Mouse (Mus musculus) embryonic facial prominence, embryonic 10.5 days (tissue): Measurements from ENCODE around the gene Trim41. TPM values are rescaled to one million over a fixed set of nuclear protein-coding genes. Genes with fewer than 3 reads are reported as not detected.
A peak's percentile ranks its signal among the peaks of the same experiment; 100 is the strongest.

Experiments
- DNase-seq: peaks from one replicate; pipeline ENCODE4 v3.0.0-alpha.2; 2017; ENCODE audit warnings: low spot score
- H3K27ac ChIP-seq: fragments of 300-500 bp; sonication (generic); replicated peaks from 2 replicates; pipeline ENCODE4 v1.5.1; 2016; ENCODE audit warnings: mild to moderate bottlenecking
- H3K27me3 ChIP-seq: fragments of 300-500 bp; sonication (generic); replicated peaks from 2 replicates; pipeline ENCODE4 v1.6.1; 2016; ENCODE audit warnings: low read depth, mild to moderate bottlenecking; ENCODE audit not compliant: poor library complexity, severe bottlenecking
- H3K36me3 ChIP-seq: fragments of 300-500 bp; sonication (generic); replicated peaks from 2 replicates; pipeline ENCODE4 v1.6.1; 2016; ENCODE audit warnings: mild to moderate bottlenecking, moderate library complexity
- H3K4me1 ChIP-seq: fragments of 300-500 bp; sonication (generic); 2 replicates; pipeline ENCODE4 v1.6.1; 2016
- H3K4me3 ChIP-seq: fragments of 300-500 bp; sonication (generic); 2 replicates; pipeline ENCODE4 v1.5.1; 2016; ENCODE audit warnings: mild to moderate bottlenecking, moderate library complexity
- H3K9me3 ChIP-seq: fragments of 300-500 bp; sonication (generic); 2 replicates; pipeline ENCODE4 v1.6.1; 2016; ENCODE audit warnings: mild to moderate bottlenecking
- WGBS: fragments of 180-500 bp; shearing (Covaris S2); methylation state at CpG from one replicate; pipeline ENCODE4 v1.1.7; 2016; 5-methylcytosine and 5-hydroxymethylcytosine counted together
- polyA plus RNA-seq: library from polyadenylated mRNA; unstranded; fragments of >200 nt; fragmentation: Nextera tagmentation; extraction: Ambion mirVana; gene quantifications from 2 replicates; pipeline ENCODE4 v1.2.1, GENCODE M21; 2016

The Trim41 gene
- polyA plus RNA-seq, 1 experiment from 2014 or later: 4.6 TPM

DNA sequence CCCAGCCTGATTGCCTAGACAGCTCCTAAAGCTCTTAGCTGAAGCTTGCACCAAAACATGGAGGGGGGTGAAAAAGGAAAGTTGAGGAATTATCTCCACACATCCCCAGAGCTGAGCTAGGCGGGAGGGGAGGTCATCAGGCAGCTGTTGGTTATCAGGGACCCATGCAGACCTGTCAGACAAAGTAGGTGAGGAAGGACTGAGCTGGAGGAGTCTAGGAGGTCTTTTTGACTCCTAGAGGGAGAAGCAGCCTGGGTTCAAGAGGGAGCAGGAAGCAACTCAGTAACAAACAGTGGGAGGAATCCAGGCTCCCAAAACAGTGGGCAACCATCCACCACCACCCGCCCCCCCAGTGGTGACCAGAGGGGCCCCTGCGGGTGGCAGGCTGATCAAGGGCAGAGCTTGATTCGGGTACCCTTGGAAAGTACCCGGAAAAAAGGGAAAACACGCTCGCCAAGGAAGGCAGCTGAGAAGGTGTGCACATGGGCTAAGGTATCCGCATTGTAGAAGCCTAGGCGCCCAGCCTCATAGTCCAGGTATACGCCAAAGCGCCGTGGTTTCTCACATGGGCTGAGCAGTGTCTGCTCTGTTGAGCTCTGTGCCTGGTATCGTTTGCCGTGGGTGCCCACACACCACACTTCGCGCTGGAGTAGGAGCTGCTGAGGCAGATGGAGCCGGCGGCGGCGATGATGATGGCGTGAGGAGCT, 10.1 kb downstream of the Trim41 start:
- Histone ChIP-seq H3K9me3 (no peaks in the 10 kb centered on the region), H3K27me3 (no peaks in the 10 kb centered on the region), H3K36me3 (peaks cover 100% of the 10 kb centered on the region), H3K27ac (no peak overlapping the region), H3K4me3 (no peak overlapping the region), H3K4me1 (peaks cover 14% of the 10 kb centered on the region)
- 61% methylated on average over 21 of the region's 21 CpGs for WGBS
- DNase-seq: peak; percentile 39

DNA sequence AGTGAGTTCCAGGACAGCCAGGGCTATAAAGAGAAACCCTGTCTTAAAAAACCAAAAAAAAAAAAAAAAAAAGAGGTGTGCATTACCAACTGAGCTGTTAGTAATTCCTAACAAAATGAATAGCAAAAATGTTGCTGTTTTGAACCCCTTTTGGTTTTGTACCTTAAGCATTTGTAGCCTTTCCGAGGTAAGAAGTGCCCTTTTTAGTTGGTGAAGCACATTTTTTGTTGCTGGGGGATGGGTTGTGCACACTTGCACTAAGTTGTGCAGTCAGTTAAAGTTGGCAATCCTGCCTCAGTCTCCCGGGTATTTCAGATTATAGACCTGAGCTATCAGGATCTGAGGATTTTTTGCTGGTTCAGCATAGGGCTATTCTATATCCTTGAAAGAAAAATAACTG, 12.2 kb downstream of the Trim41 start:
- Histone ChIP-seq H3K27me3 (no peaks in the 10 kb centered on the region), H3K4me1 (peaks cover 23% of the 10 kb centered on the region), H3K36me3 (peaks cover 90% of the 10 kb centered on the region), H3K4me3 (no peak overlapping the region), H3K27ac (no peak overlapping the region), H3K9me3 (no peaks in the 10 kb centered on the region)
- WGBS: 85% methylated on average over 2 of the region's 2 CpGs
- DNase-seq: no peak

DNA sequence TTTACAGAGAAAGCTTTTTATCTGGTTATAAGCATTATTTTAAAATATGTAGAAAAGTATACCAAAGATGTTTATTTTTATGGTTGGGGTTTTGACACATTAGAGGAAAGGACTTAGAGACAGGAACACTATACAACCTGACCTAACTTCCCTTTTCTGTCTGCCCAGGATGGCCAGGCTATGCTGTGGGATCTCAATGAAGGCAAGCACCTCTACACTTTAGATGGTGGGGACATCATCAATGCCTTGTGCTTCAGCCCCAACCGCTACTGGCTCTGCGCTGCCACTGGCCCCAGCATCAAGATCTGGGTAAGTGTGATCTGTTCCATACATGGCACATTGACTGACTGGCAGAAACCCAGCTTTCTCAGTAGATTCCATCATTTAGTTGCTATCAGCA, 13.2 kb downstream of the Trim41 start:
- peaks cover 24% of the 10 kb centered on the region for H3K4me1 ChIP-seq
- H3K9me3 ChIP-seq: no peaks in the 10 kb centered on the region
- H3K36me3 ChIP-seq: peaks cover 80% of the 10 kb centered on the region
- WGBS: 96% methylated on average over 2 of the region's 2 CpGs
- no peak for DNase-seq
- H3K4me3 ChIP-seq: no peak overlapping the region
- H3K27ac ChIP-seq: no peak overlapping the region
- no peaks in the 10 kb centered on the region for H3K27me3 ChIP-seq

GRCm38 (mm10) chr11:48801831-48802772, 15.1 kb downstream of the Trim41 start:
- no peaks in the 10 kb centered on the region for H3K27me3 ChIP-seq
- 0 out of 2 replicates have a peak overlapping the region, but pooled peaks have one; percentile 96 for H3K27ac ChIP-seq
- no peaks in the 10 kb centered on the region for H3K9me3 ChIP-seq
- H3K36me3 ChIP-seq: peaks cover 62% of the 10 kb centered on the region
- no peak for DNase-seq
- H3K4me1 ChIP-seq: peaks cover 35% of the 10 kb centered on the region
- H3K4me3 ChIP-seq: peak overlapping the region; percentile 90
- WGBS: 81% methylated on average over 17 of the region's 17 CpGs

DNA sequence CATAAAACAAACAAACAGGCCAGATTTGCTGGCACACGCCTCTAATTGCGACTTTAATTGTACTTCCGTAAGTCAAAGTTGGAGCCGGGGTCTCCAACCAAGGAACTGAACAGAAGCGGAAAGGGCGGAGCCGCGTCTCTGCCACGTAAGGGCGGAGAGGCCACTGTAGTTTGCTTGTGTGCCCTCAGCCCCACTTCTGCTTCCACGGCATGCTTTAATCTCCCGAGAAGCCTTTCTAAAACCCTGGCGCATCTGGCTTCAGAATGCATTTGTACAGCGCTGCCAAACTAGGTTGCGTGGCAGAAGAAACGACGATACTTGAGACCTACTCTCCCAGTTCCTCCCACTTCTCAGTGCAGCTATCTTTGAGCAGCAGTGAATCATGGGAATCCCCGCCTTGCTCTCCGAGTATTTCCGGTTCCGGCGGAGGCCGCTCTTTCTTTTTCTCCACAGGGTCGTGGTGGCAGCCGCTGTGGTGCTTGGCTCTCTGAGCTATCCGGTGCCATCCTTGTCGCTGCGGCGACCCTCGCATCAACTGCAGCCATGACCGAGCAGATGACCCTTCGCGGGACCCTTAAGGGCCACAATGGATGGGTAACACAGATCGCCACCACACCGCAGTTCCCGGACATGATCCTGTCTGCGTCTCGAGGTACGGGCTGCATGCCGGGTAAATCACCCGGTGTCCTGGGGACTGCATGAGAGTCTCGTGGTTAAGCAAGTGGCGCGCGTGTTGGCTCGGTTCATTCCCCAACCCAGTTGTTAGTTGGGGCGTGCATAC, 17.0 kb downstream of the Trim41 start, which contains the start of gene Rack1:
TSS of gene Rack1 (plus strand) at position 412 of the 781 bp plus-strand sequence.
- H3K27me3 ChIP-seq: no peaks in the 10 kb centered on the region
- H3K4me3 ChIP-seq: peak within 1 kb of the TSS; percentile 90
- H3K36me3 ChIP-seq: peaks cover 42% of the 10 kb centered on the region
- H3K9me3 ChIP-seq: no peaks in the 10 kb centered on the region
- peak within 1 kb of the TSS; percentile 96 for H3K27ac ChIP-seq
- peaks cover 35% of the 10 kb centered on the region for H3K4me1 ChIP-seq
- under 1% methylated on average over 47 of the region's 47 CpGs for WGBS
- peak; percentile 91 for DNase-seq

DNA sequence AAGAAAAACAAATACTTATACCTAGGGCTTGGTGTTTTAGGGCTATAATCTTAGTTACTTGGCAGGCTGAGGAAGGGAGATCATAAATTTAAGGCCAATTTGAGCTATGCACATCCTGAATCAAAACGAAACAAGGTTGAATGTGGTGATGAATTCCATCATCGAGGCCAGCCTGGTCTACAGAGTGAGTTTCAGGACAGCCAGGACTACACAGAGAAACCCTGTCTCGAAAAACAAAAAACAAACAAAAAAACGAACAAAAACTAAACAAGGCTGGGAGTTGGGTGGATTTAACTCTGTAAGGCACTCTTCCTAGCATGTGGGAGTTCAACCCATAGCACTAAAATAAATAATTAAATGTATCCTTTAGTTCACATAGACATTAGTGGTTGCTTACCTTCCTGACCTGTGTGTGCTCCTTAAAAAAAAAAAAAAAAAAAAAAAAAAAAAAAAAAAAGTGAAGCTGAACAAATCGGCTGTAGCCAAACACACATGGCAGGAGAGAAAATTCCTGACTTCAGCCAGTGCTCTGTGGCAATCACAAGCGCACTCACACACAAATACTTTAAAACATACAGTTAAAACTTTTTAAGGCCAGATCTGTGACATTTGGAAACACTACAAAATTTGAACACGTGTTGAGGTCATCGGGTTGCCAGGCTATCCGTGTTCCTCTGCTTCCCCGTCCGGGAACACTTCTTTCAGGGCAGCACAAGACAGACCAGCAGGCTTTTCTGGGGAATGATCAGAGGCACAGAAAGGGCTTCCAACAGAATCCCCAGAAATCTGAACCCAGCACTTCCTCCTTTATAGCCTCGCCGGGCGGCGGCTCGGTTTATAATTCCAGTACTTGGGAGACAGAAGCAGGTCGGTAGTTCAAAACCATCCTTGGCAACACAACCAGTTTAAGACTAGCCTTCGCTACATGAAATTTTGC, 17.9 kb downstream of the Trim41 start:
- 10% methylated on average over 18 of the region's 18 CpGs for WGBS
- peaks cover 35% of the 10 kb centered on the region for H3K4me1 ChIP-seq
- no peaks in the 10 kb centered on the region for H3K9me3 ChIP-seq
- H3K36me3 ChIP-seq: peaks cover 33% of the 10 kb centered on the region
- no peaks in the 10 kb centered on the region for H3K27me3 ChIP-seq
- peak overlapping the region; percentile 90 for H3K4me3 ChIP-seq
- peak overlapping the region; percentile 96 for H3K27ac ChIP-seq
- DNase-seq: no peak

- DNase-seq: no peak
- Histone ChIP-seq H3K27ac (no peak overlapping the region), H3K4me3 (peak overlapping the region; percentile 90; the same call in 1 of the 2 replicates), H3K9me3 (no peaks in the 10 kb centered on the region), H3K27me3 (no peaks in the 10 kb centered on the region), H3K36me3 (peaks cover 24% of the 10 kb centered on the region), H3K4me1 (peaks cover 35% of the 10 kb centered on the region)
- 88% methylated on average over 7 of the region's 7 CpGs for WGBS
These were observed 18.8 kb downstream of the Trim41 start for GRCm38 (mm10) chr11:48798308-48798707.

DNA sequence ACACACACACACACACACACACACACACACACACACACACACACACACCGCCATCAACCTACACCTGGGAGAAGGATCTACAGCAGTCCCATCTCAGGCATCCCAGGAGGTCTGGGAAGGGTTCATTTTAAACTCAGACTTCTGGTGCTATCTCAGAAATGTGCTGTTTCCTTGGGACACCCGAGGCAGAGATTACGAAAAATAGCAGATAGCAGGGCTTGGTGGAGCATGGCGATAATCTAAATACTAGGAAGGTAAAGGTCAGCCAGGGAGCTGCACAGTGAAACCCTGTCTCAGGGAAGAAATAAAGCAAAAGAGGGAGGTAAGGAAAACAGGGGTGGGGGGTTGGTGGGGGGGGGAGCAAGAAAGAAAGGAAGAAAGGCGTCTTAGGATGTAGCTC, 19.9 kb downstream of the Trim41 start:
- H3K4me1 ChIP-seq: peaks cover 24% of the 10 kb centered on the region
- peaks cover 13% of the 10 kb centered on the region for H3K36me3 ChIP-seq
- H3K9me3 ChIP-seq: no peaks in the 10 kb centered on the region
- H3K27ac ChIP-seq: no peak overlapping the region
- no peak overlapping the region for H3K4me3 ChIP-seq
- no peaks in the 10 kb centered on the region for H3K27me3 ChIP-seq
- no peak for DNase-seq
- 92% methylated on average over 5 of the region's 5 CpGs for WGBS

DNA sequence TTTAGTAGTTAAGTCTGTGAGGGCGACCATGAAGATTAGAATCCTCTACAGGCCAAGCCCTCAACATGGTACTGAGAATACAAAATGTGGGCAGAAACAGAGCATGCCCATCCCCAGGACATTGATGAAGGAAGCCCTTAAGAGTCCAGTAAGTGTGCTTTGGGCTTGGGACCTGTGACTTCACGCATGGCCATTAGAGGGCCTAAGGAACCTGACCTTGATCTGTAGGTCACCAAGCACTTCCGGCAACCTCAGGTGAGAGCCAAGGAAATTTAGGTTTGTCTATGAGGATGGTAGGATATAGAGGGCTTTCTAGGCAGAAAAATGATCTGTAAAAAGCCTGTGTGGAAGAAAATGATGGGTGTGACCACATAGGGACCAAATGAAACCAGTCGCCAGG, 20.9 kb downstream of the Trim41 start:
- H3K4me3 ChIP-seq: no peak overlapping the region
- WGBS: 79% methylated on average over 4 of the region's 4 CpGs
- H3K27me3 ChIP-seq: no peaks in the 10 kb centered on the region
- H3K27ac ChIP-seq: no peak overlapping the region
- peaks cover 15% of the 10 kb centered on the region for H3K4me1 ChIP-seq
- no peaks in the 10 kb centered on the region for H3K9me3 ChIP-seq
- H3K36me3 ChIP-seq: peaks cover 3% of the 10 kb centered on the region
- DNase-seq: no peak

DNA sequence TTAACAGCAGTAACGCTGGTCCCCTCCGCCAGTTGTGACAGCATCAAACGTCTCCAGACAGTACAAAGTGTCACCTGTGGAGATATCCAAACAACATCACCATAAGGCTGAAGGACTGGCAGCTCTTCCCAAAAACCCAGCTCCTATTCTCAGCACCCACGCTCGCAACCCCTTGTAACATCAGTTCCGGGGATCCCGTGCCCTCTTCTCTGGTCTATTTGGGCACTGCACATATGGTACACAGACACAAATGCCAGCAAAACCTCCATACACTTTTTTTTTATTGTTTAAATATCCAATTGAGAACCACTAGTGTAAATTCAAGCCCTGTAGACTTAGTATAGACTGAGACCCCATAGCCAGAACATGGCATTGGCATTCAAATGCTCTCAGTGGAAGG, 21.9 kb downstream of the Trim41 start:
- DNase-seq: no peak
- no peak overlapping the region for H3K4me3 ChIP-seq
- no peaks in the 10 kb centered on the region for H3K9me3 ChIP-seq
- H3K36me3 ChIP-seq: no peaks in the 10 kb centered on the region
- H3K27ac ChIP-seq: no peak overlapping the region
- 87% methylated on average over 7 of the region's 7 CpGs for WGBS
- peaks cover 15% of the 10 kb centered on the region for H3K4me1 ChIP-seq
- no peaks in the 10 kb centered on the region for H3K27me3 ChIP-seq

DNA sequence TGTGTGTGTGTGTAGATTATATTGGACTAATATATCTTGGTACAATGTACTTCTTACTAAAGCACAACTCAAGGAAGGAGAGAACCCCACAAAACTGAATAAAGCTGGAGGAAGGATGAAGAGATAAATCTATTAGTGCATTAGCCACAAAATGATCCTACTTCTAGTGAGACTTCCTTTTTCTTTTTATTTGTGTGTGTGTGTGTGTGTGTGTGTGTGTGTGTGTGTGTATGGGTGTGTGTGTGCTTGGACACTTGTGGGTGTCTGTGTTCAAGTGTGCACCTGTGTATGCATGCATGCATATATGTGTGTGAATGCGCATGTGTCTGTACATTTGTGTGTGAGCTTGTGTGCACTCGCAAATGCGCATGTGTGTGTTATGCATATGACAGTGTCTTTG, 24.0 kb downstream of the Trim41 start:
- Histone ChIP-seq H3K4me1 (peaks cover 8% of the 10 kb centered on the region), H3K4me3 (no peak overlapping the region), H3K9me3 (no peaks in the 10 kb centered on the region), H3K27ac (no peak overlapping the region), H3K27me3 (no peaks in the 10 kb centered on the region), H3K36me3 (no peaks in the 10 kb centered on the region)
- DNase-seq: no peak
- 94% methylated on average over 3 of the region's 3 CpGs for WGBS
